Mouse (Mus musculus) embryonic fibroblast, embryonic 13.5 days (primary cell): Measurements from ENCODE around the gene Foxd4.

ENCODE experiments used
- CTCF ChIP-seq: IDR thresholded peaks from 2 replicates; pipeline ENCODE4 v1.5.1; 2011; ENCODE audit warnings: mild to moderate bottlenecking, control low read depth, low read length, moderate library complexity, borderline replicate concordance; ENCODE audit not compliant: insufficient read depth
- POLR2A ChIP-seq: IDR thresholded peaks from 2 replicates; pipeline ENCODE4 v1.6.1; 2011; ENCODE audit warnings: low read depth, mild to moderate bottlenecking, control low read depth, low read length, moderate library complexity

- no peak for TF ChIP-seq POLR2A
- no peak for TF ChIP-seq CTCF
These were observed 4.5 kb downstream of the Foxd4 start for GRCm38 (mm10) chr19:24896536-24896935.
